Mouse (Mus musculus) megakaryocyte-erythroid progenitor cell, adult 5-6 weeks (primary cell): ENCODE results near the gene Dlx6. TPM values are rescaled to one million over a fixed set of nuclear protein-coding genes. Genes with fewer than 3 reads are reported as not detected.

Source experiments
- ATAC-seq: replicated peaks from 2 replicates; pipeline ENCODE4 v1.8.0; 2016; ENCODE audit warnings: mild to moderate bottlenecking, inconsistent platforms; ENCODE audit not compliant: severe bottlenecking, poor library complexity, low FRiP score, low TSS enrichment
- total RNA-seq, 2 experiments: library from RNA; stranded (forward) in 1 of 2; stranded (reverse) in 1 of 2; fragments of 200-1000, 215-1000 nt in 1 of 2; fragments of >200 nt in 1 of 2; fragmentation: Nextera tagmentation in 1 of 2; gene quantifications; 2 replicates each; pipeline ENCODE4 v1.2.3; 2014 to 2017

The Dlx6 gene
- total RNA-seq, 2 experiments from 2014 or later, result not detected

DNA sequence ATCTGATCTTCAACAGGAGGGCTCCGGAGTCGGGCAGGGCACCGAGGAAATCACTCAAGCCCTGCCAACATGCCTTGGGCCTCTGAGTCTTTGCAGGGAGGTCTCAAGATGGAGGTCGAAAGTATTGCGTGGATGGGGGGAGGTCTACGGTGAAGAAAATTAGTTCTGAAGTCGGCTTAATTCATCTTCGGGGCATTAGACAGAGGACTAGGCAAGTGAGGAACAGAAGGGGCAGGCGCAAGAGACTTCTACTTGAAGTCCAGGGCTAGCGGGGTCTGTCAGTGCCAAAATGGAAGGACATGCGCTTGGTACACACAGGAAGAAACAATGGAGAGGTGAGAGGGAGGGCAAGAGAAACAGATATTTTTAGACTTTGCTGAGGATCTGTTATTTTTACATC is 12.0 kb downstream of the Dlx6 start:
- ATAC-seq, result no peak

GRCm38 (mm10) chr6:6875676-6876075 is 12.5 kb downstream of the Dlx6 start:
- ATAC-seq, result no peak

- no peak for ATAC-seq
Observed at GRCm38 (mm10) chr6:6876231-6876630, 13.1 kb downstream of the Dlx6 start.

- no peak for ATAC-seq
Observed at GRCm38 (mm10) chr6:6876731-6877130, 13.6 kb downstream of the Dlx6 start.

GRCm38 (mm10) chr6:6877346-6877910 is 14.3 kb downstream of the Dlx6 start:
- no peak for ATAC-seq

GRCm38 (mm10) chr6:6877981-6878840 is 15.1 kb downstream of the Dlx6 start:
- 0 out of 2 replicates have a peak, but pooled peaks have one; percentile 35 for ATAC-seq

DNA sequence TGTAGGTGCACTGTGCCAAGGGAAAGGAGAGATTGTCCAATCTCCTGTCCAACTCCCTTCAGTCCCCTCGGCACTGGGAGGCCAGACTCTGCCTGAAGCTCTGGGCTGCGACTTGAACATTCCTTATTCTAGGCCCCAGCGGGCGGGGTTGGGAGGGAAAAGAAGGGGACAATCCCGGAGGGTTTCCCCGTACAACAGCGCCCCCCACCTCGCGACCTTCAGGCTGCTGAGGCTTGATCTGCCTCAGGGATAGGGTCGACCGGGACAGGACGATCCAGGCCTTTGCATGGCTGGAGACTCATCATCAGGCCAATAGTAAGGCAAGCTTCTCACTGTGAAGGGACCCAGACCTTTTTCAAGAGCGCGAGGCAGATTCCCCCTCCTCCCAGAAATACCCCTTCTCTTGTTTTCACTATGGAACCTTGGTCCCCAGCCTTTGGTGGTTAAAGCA is 15.7 kb downstream of the Dlx6 start:
- no peak for ATAC-seq

DNA sequence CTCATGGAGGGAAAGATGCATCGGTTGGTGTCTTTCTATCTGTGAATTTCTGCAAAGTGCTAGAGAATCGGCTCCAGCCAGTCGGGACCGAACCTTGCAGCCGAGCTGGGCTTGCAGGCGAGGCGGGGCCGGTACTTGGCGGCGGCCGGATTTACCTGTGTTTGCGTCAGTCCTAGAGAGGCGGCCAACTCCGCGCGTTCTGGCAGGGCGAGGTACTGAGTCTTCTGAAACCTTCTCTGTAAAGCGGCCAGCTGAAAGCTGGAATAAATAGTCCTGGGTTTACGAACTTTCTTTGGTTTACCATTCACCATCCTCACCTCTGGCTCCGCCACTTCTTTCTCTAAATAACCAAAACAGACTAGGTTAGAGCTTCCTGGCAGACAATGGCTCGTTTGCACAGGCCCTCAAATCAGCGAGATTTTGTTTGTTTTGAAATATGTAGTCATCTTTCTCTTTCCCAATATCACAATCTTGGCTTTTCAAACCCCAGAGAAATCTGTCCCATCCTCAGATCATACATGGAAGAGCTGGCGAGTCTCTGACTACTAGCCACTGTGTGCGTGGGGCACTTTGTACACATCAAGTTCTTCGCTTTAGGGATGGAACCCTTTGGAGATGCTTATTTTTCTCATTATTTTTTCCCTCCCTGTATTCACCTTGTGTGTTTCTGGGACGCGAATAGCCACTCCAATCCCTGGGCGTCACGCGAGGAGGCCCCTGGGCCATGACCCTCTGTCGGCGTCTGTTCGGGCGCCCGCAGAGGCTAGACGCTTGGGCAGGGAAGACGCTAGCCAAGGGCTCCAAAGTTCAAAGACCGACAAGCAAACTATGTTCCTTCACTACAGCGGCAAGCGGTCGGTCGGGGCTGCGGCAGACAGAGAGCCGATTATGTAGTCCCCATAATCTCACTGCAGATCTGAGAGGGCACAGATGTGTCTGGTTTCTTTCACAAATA is 16.5 kb downstream of the Dlx6 start:
- no peak for ATAC-seq

DNA sequence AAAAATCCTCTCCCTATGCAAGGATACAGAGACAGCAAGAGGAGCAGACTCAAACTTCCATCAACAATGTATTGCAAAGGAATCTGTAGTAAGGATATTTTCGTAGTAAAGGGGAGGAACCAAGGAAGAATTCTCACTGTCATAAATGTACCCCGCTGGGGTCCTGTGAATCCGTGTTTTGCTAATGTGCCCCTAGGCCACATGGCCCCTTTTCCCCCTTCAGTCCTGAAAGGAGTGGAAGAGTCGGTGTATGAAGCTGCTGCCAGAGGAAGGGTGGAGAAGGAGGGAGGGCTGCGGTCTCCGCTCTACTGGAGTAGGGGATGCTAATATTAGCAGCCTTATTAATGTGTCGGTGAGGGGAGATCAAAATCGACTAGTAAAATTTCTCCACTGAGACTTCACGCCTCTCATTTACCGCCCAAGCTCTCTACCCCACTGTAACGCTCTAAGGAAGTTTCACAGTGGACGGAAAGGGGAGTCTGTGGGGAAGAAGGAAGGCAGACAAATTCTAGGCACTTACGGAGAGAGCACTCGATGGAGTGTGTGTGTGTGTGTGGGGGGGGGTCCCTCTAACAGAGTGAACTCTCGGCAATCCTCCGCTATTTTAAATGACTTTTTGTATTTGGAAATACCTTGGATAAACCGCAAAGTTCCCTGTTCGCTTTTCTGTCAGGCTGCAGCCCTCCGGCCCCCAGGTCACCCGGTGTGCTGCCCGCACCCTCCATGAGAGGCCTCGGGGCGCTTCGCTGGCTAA is 17.4 kb downstream of the Dlx6 start:
- ATAC-seq, result no peak

- no peak for ATAC-seq
Observed at GRCm38 (mm10) chr6:6881115-6881637, 18.0 kb downstream of the Dlx6 start.

DNA sequence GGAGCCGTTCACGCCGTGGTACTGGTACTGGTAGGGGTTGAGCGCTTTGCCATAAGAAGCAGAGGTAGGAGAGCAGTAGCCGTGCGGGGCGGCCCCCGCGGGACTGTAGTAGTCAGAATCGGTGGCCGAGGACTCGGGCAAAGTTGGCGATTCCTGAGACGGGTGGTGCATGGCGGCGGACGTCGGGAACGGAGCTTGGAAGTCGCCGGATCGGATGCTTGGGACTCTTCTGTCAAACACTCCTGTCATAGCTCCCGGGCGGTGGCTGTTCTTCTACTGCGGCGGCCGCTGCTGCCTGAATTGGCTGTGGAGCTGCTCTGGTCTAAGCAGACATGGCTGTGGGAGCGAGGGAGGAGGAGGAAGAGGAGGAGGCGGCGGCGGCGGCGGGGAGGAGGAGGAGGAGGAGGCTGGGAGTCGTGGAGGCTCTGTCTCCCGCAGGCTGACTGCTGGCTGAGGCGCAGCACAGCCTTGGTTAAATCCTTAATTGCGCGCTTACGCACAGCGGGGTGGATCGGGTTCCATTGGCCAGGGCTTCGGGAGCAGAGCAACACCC is 18.6 kb downstream of the Dlx6 start, which contains the start of gene Dlx5:
Dlx5 (minus strand) TSS at position 448 of the 553 bp plus-strand sequence.
- no peak for ATAC-seq

GRCm38 (mm10) chr6:6882266-6882797 is 19.2 kb downstream of the Dlx6 start:
- ATAC-seq, result no peak

DNA sequence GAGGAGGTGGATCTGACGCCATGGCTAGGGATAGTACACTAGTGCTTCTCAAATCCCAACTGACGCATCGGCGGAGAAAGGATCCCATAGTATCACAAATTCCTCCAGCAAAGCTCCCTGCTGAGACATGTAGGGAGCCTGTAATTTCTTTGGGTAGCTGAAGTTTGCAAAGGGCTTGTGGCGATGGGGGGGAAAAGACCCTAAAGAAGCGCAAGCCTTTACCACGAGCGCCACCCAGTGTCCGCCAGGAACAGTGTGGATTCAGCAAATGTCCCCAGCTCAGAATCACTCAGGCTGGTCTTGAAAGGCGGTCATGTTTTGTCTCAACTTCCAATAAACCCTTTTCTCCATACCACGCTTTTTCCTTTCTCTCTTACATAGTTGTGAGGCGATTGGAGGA is 21.8 kb downstream of the Dlx6 start:
- ATAC-seq, result 0 out of 2 replicates have a peak, but pooled peaks have one; percentile 67

- no peak for ATAC-seq
Observed at GRCm38 (mm10) chr6:6886225-6886624, 23.1 kb downstream of the Dlx6 start.

DNA sequence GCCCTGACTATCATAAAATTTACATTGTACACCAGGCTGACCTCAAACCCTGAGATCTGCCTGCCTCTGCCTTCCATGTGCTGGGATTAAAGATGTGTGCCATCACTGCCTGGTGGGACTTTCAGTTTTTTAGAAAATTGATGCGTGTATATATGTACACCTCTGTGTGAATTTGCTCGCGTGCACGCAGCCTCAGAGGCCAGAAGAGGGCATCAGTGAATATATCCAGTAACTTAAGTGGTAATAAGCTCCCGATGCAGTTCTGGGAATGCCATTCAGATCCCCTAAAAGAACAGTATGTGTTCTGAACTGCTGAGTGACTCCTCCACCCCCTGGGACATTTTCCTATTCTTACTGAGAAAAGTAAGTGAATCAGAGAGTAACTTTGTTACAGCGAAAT is 26.9 kb downstream of the Dlx6 start:
- ATAC-seq, result no peak

GRCm38 (mm10) chr6:6909586-6909985 is 46.5 kb downstream of the Dlx6 start:
- no peak for ATAC-seq

DNA sequence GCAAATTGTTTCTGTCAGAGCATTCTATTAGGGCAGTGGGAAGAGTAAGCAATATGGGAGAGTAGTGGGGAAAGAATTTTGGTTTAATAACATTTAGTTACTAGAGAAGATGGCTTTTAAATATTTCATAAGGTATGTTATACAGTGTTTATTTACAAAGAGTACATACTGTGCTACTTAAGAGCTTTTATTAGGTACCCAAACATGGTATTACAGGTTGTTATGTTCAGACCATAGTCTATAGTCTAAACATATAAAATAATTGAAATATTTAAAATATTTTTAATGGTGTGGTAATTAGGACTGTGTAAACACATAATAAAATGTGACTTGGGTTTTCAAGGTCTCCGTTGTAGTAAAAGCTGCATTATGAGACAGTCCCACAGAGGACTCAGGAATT is 51.2 kb downstream of the Dlx6 start:
- ATAC-seq, result no peak

DNA sequence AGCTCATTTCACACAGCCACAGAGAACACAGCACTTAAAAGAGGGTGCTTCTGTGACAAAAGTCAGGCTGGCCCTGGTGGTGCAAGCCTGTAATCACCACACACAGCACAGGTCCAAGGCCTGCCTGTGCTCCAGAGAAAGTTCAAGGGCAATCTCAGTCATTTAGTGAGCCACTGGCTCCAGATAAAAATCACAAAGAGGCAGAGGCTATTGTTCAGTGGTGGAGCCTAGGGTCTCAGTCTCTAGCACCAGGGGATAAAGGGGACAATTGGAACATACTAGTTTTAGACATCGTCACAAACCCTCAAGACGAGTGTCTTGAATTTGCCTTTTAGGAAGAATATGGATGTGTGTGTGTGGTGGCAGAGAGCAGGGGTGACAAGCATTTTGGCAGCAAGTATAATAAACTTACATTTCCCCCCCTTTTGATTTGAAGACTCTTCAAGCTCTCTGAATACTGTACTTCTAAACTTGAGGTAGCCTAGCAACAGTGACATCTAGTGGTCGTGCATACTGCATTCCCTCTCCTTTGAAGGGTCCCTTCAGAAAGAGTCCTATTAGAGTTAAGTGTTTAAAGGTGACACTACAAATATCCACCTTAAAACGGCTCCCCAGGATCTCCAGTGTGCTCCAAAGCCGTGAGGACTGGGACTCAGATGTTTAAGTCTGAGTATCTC is 51.9 kb downstream of the Dlx6 start:
- peak; percentile 71; the same call in 1 of the 2 replicates for ATAC-seq
